Mouse (Mus musculus): ENCODE results near the gene Edf1. TPM values are rescaled to one million over a fixed set of nuclear protein-coding genes. Genes with fewer than 3 reads are reported as not detected.

The Edf1 gene
- polyA plus RNA-seq, 1 experiment from 2014 or later: 496 TPM

- TF ChIP-seq CTCF (IDR thresholded peaks at IDR 0.05; ENCODE audit: low read depth): peak; percentile 83
- no peaks in the 10 kb centered on the region for H3K27me3 ChIP-seq (replicated peaks; ENCODE audit: control insufficient read depth, insufficient read depth, low read length)
- no peaks in the 10 kb centered on the region for H3K9me3 ChIP-seq (ENCODE audit: control insufficient read depth)
- no peak overlapping the region for H3K4me2 ChIP-seq (replicated peaks; ENCODE audit: low read depth)
- no peaks in the 10 kb centered on the region for H3K4me1 ChIP-seq (replicated peaks; ENCODE audit: control insufficient read depth, insufficient read depth, low read length)
- 62% methylated on average over 2 of the region's 2 CpGs for WGBS
- H3K4me3 ChIP-seq (ENCODE audit: low read depth, low read length): no peak overlapping the region
- no peak overlapping the region for H3K27ac ChIP-seq (ENCODE audit: low read depth, low read length)
- ATAC-seq: peak; percentile 54; the same call in 1 of the 2 replicates
- no peak overlapping the region for H3K9ac ChIP-seq (ENCODE audit: low read depth, low read length)
- H3K36me3 ChIP-seq (ENCODE audit: control insufficient read depth, insufficient read depth): peaks cover 69% of the 10 kb centered on the region
These were observed 34.2 kb downstream of the Edf1 start for GRCm38 (mm10) chr2:25591863-25592262.

- peaks cover 83% of the 10 kb centered on the region for H3K36me3 ChIP-seq (ENCODE audit: control insufficient read depth, insufficient read depth)
- H3K27ac ChIP-seq (ENCODE audit: low read depth, low read length): no peak overlapping the region
- no peaks in the 10 kb centered on the region for H3K4me1 ChIP-seq (replicated peaks; ENCODE audit: control insufficient read depth, insufficient read depth, low read length)
- H3K27me3 ChIP-seq (replicated peaks; ENCODE audit: control insufficient read depth, insufficient read depth, low read length): no peaks in the 10 kb centered on the region
- TF ChIP-seq CTCF (IDR thresholded peaks at IDR 0.05; ENCODE audit: low read depth): no peak
- H3K4me2 ChIP-seq (replicated peaks; ENCODE audit: low read depth): no peak overlapping the region
- H3K4me3 ChIP-seq (ENCODE audit: low read depth, low read length): no peak overlapping the region
- ATAC-seq: no peak
- H3K9ac ChIP-seq (ENCODE audit: low read depth, low read length): no peak overlapping the region
- 88% methylated on average over 5 of the region's 5 CpGs for WGBS
- no peaks in the 10 kb centered on the region for H3K9me3 ChIP-seq (ENCODE audit: control insufficient read depth)
These were observed 39.3 kb downstream of the Edf1 start for GRCm38 (mm10) chr2:25596765-25597510.

GRCm38 (mm10) chr2:25598749-25599148, 41.1 kb downstream of the Edf1 start:
- no peak for TF ChIP-seq CTCF (IDR thresholded peaks at IDR 0.05; ENCODE audit: low read depth)
- no peak overlapping the region for H3K27ac ChIP-seq (ENCODE audit: low read depth, low read length)
- H3K9me3 ChIP-seq (ENCODE audit: control insufficient read depth): no peaks in the 10 kb centered on the region
- H3K27me3 ChIP-seq (replicated peaks; ENCODE audit: control insufficient read depth, insufficient read depth, low read length): no peaks in the 10 kb centered on the region
- no peak overlapping the region for H3K4me3 ChIP-seq (ENCODE audit: low read depth, low read length)
- H3K9ac ChIP-seq (ENCODE audit: low read depth, low read length): no peak overlapping the region
- WGBS: 97% methylated on average over 1 of the region's 1 CpGs
- no peaks in the 10 kb centered on the region for H3K4me1 ChIP-seq (replicated peaks; ENCODE audit: control insufficient read depth, insufficient read depth, low read length)
- H3K36me3 ChIP-seq (ENCODE audit: control insufficient read depth, insufficient read depth): peaks cover 84% of the 10 kb centered on the region
- no peak for ATAC-seq
- H3K4me2 ChIP-seq (replicated peaks; ENCODE audit: low read depth): no peak overlapping the region

- TF ChIP-seq CTCF (IDR thresholded peaks at IDR 0.05; ENCODE audit: low read depth): no peak
- H3K27ac ChIP-seq (ENCODE audit: low read depth, low read length): no peak overlapping the region
- H3K9ac ChIP-seq (ENCODE audit: low read depth, low read length): no peak overlapping the region
- WGBS: 90% methylated on average over 2 of the region's 2 CpGs
- H3K27me3 ChIP-seq (replicated peaks; ENCODE audit: control insufficient read depth, insufficient read depth, low read length): no peaks in the 10 kb centered on the region
- no peaks in the 10 kb centered on the region for H3K4me1 ChIP-seq (replicated peaks; ENCODE audit: control insufficient read depth, insufficient read depth, low read length)
- peaks cover 77% of the 10 kb centered on the region for H3K36me3 ChIP-seq (ENCODE audit: control insufficient read depth, insufficient read depth)
- H3K4me2 ChIP-seq (replicated peaks; ENCODE audit: low read depth): no peak overlapping the region
- ATAC-seq: 0 out of 2 replicates have a peak, but pooled peaks have one; percentile 22
- no peaks in the 10 kb centered on the region for H3K9me3 ChIP-seq (ENCODE audit: control insufficient read depth)
- H3K4me3 ChIP-seq (ENCODE audit: low read depth, low read length): no peak overlapping the region
These were observed 42.4 kb downstream of the Edf1 start for GRCm38 (mm10) chr2:25600037-25600436.

GRCm38 (mm10) chr2:25602526-25602925, 44.9 kb downstream of the Edf1 start:
- H3K4me3 ChIP-seq (ENCODE audit: low read depth, low read length): no peak overlapping the region
- no peak overlapping the region for H3K9ac ChIP-seq (ENCODE audit: low read depth, low read length)
- no peak for ATAC-seq
- peaks cover 54% of the 10 kb centered on the region for H3K36me3 ChIP-seq (ENCODE audit: control insufficient read depth, insufficient read depth)
- 0 out of 2 replicates have a peak, but pooled peaks cover 5% of the 10 kb centered on the region for H3K4me1 ChIP-seq (replicated peaks; ENCODE audit: control insufficient read depth, insufficient read depth, low read length)
- no peak for TF ChIP-seq CTCF (IDR thresholded peaks at IDR 0.05; ENCODE audit: low read depth)
- no peak overlapping the region for H3K27ac ChIP-seq (ENCODE audit: low read depth, low read length)
- H3K27me3 ChIP-seq (replicated peaks; ENCODE audit: control insufficient read depth, insufficient read depth, low read length): no peaks in the 10 kb centered on the region
- no peak overlapping the region for H3K4me2 ChIP-seq (replicated peaks; ENCODE audit: low read depth)
- WGBS: 92% methylated on average over 5 of the region's 5 CpGs
- no peaks in the 10 kb centered on the region for H3K9me3 ChIP-seq (ENCODE audit: control insufficient read depth)

GRCm38 (mm10) chr2:25607761-25608622, 50.3 kb downstream of the Edf1 start, which contains the start of gene Rabl6:
TSS of gene Rabl6 (minus strand) at chr2:25608521.
- peak within 1 kb of the TSS; percentile 90 for H3K4me2 ChIP-seq (replicated peaks; ENCODE audit: low read depth)
- H3K27ac ChIP-seq (ENCODE audit: low read depth, low read length): peak within 1 kb of the TSS; percentile 87
- no peaks in the 10 kb centered on the region for H3K9me3 ChIP-seq (ENCODE audit: control insufficient read depth)
- peaks cover 10% of the 10 kb centered on the region; the same call in 1 of the 2 replicates for H3K4me1 ChIP-seq (replicated peaks; ENCODE audit: control insufficient read depth, insufficient read depth, low read length)
- H3K4me3 ChIP-seq (ENCODE audit: low read depth, low read length): peak within 1 kb of the TSS; percentile 96
- no peak for TF ChIP-seq CTCF (IDR thresholded peaks at IDR 0.05; ENCODE audit: low read depth)
- no peaks in the 10 kb centered on the region for H3K27me3 ChIP-seq (replicated peaks; ENCODE audit: control insufficient read depth, insufficient read depth, low read length)
- H3K36me3 ChIP-seq (ENCODE audit: control insufficient read depth, insufficient read depth): peaks cover 1% of the 10 kb centered on the region; the same call in 1 of the 2 replicates
- under 1% methylated on average over 70 of the region's 80 CpGs for WGBS
- peak within 1 kb of the TSS; percentile 96 for H3K9ac ChIP-seq (ENCODE audit: low read depth, low read length)
- ATAC-seq: peak; percentile 88
